Mouse (Mus musculus) gonadal fat pad, adult 2 months (tissue): Measurements from ENCODE around the gene Hils1. TPM values are rescaled to one million over a fixed set of nuclear protein-coding genes. Genes with fewer than 3 reads are reported as not detected.
A peak's percentile ranks its signal among the peaks of the same experiment; 100 is the strongest.

Source experiments
- DNase-seq: peaks from one replicate; pipeline ENCODE4 v3.0.0-alpha.2; 2012; ENCODE audit warnings: low read depth
- polyA plus RNA-seq: library from polyadenylated mRNA; depleted of rRNA; stranded (reverse); fragments of >200 nt; gene quantifications from 2 replicates; pipeline ENCODE4 v1.2.3, GENCODE M21; 2012

The Hils1 gene
- polyA plus RNA-seq, 1 experiment, result 2.1 TPM

- peak; percentile 94 for DNase-seq
Measured at GRCm38 (mm10) chr11:94988780-94989561, 21.6 kb downstream of the Hils1 start.

GRCm38 (mm10) chr11:94989562-94990017, 22.2 kb downstream of the Hils1 start:
- DNase-seq, result no peak

DNA sequence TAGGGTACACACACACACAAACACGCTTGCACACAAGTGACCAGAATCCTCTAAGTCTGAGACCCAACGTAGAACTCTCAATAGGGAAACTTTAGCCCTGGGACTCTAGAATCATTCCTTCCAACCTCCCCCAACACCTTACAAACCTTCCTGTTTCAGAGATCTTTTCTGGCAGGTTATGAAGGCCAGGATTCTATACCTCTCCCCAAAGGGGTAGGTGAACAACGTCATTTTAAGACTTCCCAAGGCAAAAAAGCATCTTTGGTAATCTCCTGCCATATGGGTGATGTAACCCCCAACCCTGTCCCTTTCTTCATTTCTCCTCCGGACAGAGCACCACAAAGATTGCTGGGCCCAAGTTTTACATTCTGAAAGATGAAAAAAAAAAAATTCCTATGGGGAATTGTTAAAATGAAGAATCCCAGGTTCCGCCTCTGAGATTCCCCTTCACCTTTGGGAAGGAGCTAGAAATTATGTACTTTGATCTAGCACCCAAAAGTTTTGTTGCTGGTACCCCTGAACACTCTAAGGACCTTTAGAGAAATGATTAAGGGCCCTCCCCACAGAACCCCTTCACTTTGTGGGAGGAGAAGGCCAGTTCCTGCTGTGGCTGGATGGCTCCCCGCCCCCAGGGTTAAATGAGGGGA, 22.8 kb downstream of the Hils1 start:
- no peak for DNase-seq

DNA sequence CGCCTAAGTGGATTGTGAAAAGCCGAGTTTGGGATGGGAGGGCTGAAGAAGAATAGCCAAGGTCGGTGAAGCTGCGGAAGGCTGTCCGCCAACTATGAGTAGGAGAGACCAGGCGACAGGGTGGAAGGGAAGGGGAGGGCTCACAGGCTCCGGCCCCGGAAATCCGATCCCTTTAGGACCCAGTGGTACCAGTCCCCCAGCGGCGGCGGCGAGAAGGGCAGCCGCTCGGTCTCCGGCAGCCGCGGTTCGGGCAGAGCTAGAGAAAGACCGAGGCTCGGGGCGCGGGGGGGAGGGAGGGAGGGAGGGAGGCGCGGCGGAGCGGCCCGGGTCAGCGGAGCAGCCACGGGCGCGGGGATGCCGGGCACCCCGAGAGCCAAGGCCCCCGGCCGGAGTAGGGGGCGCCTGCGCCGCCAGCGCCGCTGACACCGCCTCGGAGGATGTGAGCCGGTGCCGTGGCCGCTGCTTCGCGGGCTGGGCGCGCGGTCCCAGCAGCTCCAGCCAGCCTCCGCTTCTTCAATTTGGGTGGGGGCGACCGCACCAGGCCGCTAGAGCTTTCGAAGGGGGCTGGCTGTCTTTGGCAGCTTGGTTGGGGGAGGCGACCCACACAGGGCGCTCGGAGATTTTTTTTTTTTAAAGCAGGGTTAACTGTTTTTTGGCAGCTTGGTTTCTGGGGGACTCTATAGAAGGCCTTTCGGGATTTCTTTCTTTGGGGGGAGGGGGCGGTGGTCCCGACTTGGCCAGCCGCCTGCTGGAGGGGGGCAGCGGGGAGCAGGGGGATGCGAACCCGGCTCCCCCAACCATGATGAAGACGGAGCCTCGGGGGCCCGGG, 23.6 kb downstream of the Hils1 start, which contains the start of gene Ppp1r9b:
TSS of gene Ppp1r9b (plus strand) at position 287 of the 829 bp plus-strand sequence.
- DNase-seq, result no peak

DNA sequence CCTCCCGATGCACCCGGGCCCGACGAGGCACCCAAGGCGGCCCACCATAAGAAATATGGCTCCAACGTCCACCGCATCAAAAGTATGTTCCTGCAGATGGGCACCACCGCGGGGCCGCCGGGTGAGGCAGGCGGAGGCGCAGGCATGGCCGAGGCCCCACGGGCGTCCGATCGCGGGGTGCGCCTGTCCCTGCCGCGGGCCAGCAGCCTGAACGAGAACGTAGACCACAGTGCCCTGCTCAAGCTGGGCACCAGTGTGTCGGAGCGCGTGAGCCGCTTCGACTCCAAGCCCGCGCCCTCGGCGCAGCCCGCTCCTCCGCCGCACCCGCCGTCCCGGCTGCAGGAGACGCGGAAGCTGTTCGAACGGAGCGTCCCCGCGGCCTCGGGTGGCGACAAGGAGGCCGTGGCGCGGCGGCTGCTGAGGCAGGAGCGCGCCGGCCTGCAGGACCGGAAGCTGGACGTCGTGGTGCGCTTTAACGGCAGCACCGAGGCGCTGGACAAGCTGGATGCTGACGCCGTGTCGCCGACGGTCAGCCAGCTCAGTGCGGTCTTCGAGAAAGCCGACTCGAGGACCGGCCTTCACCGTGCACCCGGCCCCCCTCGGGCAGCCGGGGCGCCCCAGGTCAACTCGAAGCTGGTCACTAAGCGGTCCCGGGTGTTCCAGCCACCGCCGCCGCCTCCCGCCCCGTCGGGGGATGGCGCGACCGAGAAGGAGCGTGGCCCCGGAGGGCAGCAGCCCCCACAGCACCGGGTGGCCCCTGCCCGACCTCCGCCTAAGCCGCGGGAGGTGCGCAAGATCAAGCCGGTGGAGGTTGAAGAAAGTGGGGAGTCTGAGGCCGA, 24.5 kb downstream of the Hils1 start:
- DNase-seq, result no peak

DNA sequence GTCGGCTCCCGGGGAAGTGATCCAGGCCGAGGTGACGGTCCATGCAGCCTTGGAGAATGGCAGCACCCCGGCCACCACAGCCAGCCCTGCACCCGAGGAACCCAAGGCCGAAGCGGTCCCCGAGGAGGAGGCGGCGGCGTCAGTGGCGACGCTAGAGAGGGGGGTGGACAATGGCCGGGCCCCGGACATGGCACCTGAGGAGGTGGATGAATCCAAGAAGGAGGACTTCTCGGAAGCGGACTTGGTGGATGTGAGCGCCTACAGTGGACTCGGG, 25.0 kb downstream of the Hils1 start:
- no peak for DNase-seq

DNA sequence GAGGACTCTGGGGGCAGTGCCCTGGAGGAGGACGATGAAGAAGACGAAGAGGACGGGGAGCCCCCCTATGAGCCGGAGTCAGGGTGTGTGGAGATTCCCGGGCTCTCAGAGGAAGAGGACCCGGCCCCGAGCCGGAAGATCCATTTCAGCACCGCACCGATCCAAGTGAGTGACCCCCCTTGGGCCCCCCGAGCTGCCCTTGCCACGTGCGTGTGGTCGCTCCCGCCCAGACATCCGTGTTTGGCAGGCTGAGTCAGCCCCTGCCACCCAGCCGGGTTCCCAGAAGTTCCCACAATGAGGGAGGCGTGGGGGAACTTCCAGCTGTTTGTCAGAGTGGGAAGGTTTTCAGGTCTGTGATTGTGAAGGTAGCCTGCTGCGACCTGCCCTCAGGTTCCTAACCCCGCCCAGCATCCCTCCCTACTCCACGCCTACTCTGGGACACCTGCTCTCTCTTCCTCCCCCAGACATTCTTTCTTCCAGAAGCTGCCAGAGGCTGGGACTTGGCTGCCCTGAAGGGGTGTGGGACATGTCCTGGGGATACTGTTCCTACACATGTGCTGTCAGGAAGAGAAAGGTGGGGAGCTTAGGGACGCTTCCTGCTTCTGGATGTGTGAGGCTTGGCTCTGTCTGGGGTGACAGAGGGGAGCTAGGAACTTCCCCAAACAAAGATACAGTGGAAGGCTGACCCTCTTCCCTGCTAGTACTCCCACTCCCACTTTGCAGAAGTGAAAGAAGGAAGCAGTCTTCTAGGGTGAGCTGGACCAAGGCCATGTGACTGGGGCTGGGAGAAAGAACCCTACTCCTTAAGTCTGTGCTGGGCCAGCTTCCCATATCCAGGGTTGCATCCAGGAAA, 25.6 kb downstream of the Hils1 start:
- DNase-seq, result no peak

DNA sequence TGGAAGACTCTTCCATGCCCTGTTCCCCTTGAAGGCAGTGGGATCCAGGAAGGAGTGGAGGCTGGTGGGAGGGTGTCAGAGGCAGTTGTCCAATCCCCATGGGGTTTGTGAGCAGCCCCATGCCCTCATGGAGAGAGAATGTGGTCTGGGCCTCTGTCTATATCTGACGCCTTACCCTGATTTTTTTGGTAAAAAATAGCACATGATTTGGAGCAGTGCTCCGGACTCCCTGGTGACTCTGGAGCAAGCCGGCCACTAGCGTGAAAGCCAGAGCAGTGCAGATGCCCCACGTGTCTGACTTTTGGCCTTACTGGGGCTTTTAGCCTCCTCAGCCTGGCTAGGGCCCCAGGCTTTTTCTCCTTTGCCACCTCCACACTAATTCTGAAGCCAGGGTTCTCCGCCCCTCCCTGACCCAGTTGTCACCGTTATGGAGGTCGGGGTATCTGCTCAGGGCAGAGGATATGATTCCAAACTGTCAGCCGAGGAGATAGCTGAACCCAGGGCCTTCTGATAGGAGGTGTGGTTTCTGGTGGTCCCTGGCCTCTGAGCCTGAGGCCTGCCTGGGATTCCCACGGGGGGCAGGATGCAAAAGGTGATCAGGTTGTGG, 26.9 kb downstream of the Hils1 start:
- DNase-seq, result no peak

DNA sequence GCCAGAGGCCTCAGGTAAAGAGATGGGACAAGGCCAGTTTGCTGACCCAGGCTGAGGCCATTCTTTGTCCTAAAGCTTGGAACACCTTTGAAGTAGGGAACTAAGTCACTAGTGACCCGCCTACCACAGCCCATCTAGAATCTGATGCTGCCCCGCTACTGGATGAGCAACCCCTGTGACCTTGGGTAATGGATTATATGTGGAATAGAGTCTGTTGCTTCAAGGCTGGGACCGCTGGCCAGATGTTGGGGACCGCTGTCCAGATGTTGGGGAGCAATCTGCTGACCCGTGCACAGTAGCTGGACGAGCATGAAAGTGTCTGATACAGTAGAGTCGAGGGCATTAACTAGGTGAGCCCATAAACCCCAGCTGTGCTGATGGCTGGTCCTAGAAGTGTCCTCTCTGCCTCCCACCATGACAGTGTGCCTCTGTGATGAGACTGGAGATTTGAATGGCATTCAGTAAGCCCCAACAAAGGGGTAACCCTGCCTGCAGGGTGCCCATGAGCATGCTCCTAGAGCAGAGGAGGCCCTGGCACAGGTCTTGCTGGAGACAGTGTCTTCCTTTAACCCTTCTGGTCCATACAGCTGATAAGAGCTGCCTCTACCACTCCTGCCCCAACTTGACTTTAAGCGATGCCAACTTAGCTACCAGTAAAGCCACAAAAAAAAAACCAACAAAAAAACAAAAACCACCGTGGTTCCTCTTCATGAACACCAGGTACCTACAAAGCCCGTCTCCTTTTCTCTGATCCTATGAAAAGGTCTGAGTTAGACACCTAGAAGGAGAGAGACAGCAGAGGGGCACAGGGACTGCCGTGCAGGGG, 27.8 kb downstream of the Hils1 start:
- DNase-seq, result no peak

DNA sequence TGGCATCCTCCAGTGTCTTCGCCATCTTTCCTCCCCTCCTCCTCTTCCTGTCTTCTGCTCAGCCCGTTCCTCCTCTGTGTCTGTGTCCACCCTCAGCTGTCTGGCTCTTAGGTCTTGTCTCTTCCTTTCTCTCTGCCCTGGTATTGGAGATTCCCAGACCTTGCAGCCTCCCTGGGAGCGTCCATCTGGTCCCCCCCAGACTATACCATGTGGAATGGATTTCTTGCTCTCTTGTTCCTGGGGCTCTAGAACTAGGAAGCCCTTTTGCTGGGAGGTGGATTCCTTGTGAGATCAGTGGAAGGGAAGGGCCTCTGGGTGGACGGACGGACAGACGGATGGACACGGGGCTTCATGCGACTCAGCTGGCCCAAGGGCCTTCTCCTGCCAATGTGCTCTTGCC, 28.7 kb downstream of the Hils1 start:
- DNase-seq, result no peak

GRCm38 (mm10) chr11:94996984-94997383, 29.6 kb downstream of the Hils1 start:
- DNase-seq, result no peak

GRCm38 (mm10) chr11:94997596-94997995, 30.2 kb downstream of the Hils1 start:
- DNase-seq, result no peak

DNA sequence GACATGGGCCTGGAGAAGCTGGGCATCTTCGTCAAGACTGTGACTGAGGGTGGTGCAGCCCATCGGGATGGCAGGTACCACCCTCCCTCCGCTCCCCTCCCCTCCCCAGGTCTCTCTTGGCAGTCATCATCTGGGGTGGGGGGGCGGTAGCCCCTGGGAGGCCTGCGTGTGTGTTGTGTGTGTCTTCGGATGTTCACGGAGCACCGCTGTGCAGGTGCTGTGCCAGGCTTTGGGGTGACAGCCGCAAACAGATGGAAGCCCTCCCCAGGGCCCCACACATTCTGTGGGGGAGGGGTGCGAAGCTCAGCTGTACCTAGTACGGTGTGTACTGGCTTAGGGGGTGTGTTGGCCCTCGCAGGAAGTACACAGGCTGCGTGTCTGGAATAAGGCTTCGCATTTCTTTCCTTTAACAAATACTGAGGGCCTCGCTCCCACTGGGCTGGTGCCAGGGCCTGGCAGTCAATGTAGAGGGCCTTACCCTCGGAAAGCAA, 30.7 kb downstream of the Hils1 start:
- no peak for DNase-seq

DNA sequence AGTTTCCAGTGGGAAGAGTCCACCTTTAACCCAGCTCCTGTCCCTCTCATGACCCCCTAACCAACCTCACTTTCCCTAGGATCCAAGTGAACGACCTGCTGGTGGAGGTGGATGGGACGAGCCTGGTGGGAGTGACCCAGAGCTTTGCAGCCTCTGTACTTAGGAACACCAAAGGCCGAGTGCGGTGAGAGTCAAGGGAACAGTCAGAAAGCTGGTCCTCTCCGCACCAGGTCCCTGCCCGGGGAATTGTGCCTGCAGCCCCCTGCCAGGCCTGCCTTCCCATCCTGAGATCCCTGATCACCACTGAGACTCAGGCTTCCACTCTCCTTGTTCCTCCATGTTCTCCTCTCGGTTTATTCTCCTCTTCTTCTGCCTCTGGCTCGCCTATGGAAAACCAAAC, 32.7 kb downstream of the Hils1 start:
- no peak for DNase-seq

- DNase-seq, result no peak
Measured at GRCm38 (mm10) chr11:95000548-95000947, 33.2 kb downstream of the Hils1 start.

DNA sequence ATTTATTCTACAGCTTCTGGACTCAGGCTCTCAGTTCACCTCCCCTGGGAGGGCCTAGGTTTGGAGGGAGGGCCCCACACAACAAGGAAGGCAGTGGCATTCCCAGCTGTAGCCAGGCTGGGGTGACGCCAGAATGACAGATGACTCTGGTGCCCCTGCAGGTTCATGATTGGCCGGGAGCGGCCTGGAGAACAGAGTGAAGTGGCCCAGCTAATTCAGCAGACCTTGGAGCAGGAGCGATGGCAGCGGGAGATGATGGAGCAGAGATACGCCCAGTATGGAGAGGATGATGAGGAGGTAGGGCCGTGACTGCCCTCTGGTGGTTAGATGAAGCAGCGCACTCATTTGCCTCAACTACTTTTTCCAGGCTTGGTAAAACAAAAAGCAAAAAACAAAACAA, 33.7 kb downstream of the Hils1 start:
- DNase-seq, result no peak

DNA sequence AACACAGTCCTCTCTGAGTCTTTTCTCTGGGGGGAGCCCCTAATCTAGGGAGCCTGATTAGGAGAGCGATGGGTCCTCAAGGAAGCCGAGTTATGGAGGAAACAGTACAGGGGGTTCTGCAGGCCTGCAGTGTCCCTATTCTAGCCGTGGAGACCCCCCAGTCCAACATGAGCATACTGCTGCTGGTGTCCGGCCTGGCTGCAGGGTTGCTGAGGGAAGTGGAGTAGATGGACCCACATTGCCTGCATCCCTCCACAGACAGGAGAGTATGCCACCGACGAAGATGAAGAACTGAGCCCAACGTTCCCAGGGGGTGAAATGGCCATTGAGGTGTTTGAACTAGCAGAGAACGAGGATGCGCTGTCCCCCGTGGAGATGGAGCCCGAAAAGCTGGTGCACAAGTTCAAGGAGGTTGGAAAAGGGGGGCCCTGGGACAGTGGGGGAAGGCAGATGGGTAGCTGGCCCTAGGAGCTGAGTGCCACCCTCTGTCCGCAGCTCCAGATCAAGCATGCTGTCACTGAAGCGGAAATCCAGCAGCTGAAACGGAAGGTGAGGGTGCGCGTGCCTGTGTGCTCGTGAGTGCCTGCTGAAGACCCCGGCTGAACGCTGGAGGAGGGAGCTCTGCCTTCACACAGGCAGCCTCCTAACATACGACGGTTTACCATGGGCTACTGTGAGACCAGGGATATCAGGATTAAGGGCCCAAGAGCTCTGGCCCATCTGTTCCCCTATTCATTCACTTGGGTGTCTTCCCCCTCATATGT, 34.4 kb downstream of the Hils1 start:
- DNase-seq, result no peak

DNA sequence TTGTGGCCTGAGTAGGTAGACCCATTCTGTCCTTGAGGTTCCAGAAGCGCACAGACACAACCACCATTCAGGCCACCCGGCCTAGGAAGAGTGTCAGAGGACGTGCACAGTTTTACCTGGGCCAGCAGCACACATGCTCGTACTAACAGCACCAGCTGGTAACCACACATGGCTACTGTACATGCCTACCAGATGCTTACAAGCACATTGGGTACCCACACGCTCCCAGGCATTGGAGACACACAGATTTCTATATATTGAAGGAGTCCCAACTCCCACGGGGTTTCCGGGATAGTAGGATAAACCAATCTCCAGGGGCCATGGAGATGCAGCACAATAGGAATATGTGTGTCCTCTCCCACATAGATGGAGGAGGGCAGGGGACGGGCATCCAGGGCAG, 35.3 kb downstream of the Hils1 start:
- DNase-seq, result no peak
